Mouse (Mus musculus) myocyte (in vitro differentiated cells): ENCODE data around the gene Edil3.

Source experiments
- CEBPB ChIP-seq: IDR thresholded peaks from 2 replicates; pipeline ENCODE4 v1.6.1; 2011; ENCODE audit warnings: mild to moderate bottlenecking, moderate library complexity; ENCODE audit not compliant: poor library complexity, insufficient read depth, severe bottlenecking
- MAX ChIP-seq: IDR thresholded peaks from one replicate; pipeline ENCODE4 v1.6.1; 2011; ENCODE audit warnings: low read depth, mild to moderate bottlenecking, control low read depth
- MYOD1 ChIP-seq, 3 experiments: IDR thresholded peaks; one replicate each; pipeline ENCODE4 v1.6.1; 2011; ENCODE audit warnings: control low read depth in 2 of 3, low read depth in 2 of 3, mild to moderate bottlenecking in 2 of 3, moderate library complexity in 1 of 3; ENCODE audit not compliant: insufficient read length in 2 of 3, control insufficient read depth in 1 of 3
- MYOG ChIP-seq, 3 experiments: IDR thresholded peaks; one replicate each; pipeline ENCODE4 v1.6.1; 2011; ENCODE audit warnings: control low read depth in 2 of 3, low read depth in 2 of 3, mild to moderate bottlenecking in 2 of 3; ENCODE audit not compliant: insufficient read length in 2 of 3, control insufficient read depth in 1 of 3, insufficient read depth in 1 of 3
- POLR2A ChIP-seq: IDR thresholded peaks from one replicate; pipeline ENCODE4 v1.6.1; 2011; ENCODE audit warnings: low read depth, mild to moderate bottlenecking, control low read depth, moderate library complexity; ENCODE audit not compliant: insufficient read length
- POLR2AphosphoS2 ChIP-seq: IDR thresholded peaks from one replicate; pipeline ENCODE4 v1.6.1; 2011; ENCODE audit warnings: low read depth, control low read depth; ENCODE audit not compliant: insufficient read length
- REST ChIP-seq: IDR thresholded peaks from one replicate; pipeline ENCODE4 v1.6.1; 2011; ENCODE audit warnings: mild to moderate bottlenecking, control low read depth, moderate library complexity; ENCODE audit not compliant: insufficient read depth, insufficient read length
- TCF12 ChIP-seq: IDR thresholded peaks from one replicate; pipeline ENCODE4 v1.6.1; 2011; ENCODE audit warnings: mild to moderate bottlenecking, control low read depth; ENCODE audit not compliant: poor library complexity, insufficient read depth, severe bottlenecking
- TCF3 ChIP-seq: IDR thresholded peaks from one replicate; pipeline ENCODE4 v1.6.1; 2011; ENCODE audit warnings: low read depth, control low read depth; ENCODE audit not compliant: insufficient read length
- USF1 ChIP-seq: IDR thresholded peaks from one replicate; pipeline ENCODE4 v1.6.1; 2011; ENCODE audit warnings: low read depth, mild to moderate bottlenecking, control low read depth, moderate library complexity

DNA sequence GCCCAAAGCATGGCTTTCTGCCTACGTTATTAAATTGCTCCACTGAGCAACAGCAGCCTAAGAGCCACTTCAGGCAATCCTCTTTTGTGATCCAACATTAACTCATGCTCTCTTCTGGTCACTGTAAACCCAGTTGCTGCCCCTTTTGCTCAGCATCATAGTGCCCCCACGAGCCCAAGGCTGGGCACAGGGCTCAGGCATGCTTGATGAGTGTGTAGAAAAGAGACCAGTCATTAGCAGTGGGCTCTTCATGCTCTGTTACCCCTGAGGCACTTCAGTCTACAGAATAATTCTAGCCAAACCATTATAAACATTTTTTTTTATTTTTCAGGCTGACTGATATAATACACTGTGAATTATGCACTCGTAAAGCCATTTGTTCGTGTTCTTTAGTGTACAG lies 517.8 kb downstream of the Edil3 start:
- TF ChIP-seq USF1, result no peak
- TF ChIP-seq POLR2A, result no peak
- TF ChIP-seq TCF12, result no peak
- no peak for TF ChIP-seq MYOD1 (IDR thresholded peaks at IDR 0.05; ENCODE audit: control insufficient read depth in 1 of 3, insufficient read length in 2 of 3, low read depth in 2 of 3)
- TF ChIP-seq CEBPB, result no peak
- TF ChIP-seq MYOG (IDR thresholded peaks at IDR 0.05; ENCODE audit: control insufficient read depth in 1 of 3, insufficient read depth in 1 of 3, insufficient read length in 2 of 3, low read depth in 2 of 3), result no peak
- TF ChIP-seq MAX, result no peak
- no peak for TF ChIP-seq POLR2AphosphoS2
- no peak for TF ChIP-seq REST
- TF ChIP-seq TCF3, result no peak
